Mouse (Mus musculus): ENCODE measurements around the gene Hpd.

- TF ChIP-seq EP300 (IDR thresholded peaks at IDR 0.05): no peak
- no peak for TF ChIP-seq CTCF (IDR thresholded peaks at IDR 0.05)
These were observed 16.1 kb downstream of the Hpd start for GRCm38 (mm10) chr5:123166437-123166836.

All from lung, postnatal 0 days (tissue).